Mouse (Mus musculus): ENCODE results near the gene Dot1l. TPM values are rescaled to one million over a fixed set of nuclear protein-coding genes. Genes with fewer than 3 reads are reported as not detected.

The Dot1l gene
- polyA plus RNA-seq, 1 experiment = 55.1 TPM

DNA sequence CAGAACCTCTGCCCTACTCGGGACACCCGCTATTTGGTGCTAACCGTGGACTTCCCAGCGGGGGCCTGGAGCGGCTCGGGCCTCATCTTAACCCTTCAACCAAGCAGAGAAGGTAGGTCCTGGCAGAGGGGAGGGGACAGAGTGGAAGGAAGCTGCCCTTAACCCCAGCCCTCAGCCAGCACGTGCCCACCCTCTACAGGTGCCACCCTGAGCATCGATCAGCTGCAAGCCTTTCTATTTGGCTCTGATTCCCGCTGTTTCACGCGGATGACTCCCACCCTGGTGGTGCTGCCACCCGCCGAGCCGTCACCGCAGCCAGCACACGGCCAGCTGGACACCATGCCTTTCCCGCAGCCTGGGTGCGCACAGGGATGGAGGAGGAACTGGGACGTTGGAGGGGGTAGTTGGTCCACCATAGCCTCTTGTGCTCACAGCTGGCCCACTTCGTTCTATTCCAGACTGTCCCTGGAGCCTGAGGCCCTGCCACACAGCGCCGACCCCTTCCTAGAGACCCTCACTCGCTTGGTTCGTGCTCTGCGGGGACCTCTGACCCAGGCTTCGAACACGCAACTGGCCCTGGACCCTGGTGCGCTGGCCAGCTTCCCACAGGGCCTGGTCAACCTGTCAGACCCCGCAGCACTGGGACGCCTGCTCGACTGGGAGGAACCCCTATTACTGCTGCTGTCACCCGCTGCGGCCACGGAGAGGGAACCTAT is 51.5 kb downstream of the Dot1l start:
- 56% methylated on average over 34 of the region's 34 CpGs for WGBS
- Histone ChIP-seq H3K4me3 (replicated peaks; ENCODE audit: control insufficient read depth, low read depth, low read length) (no peak overlapping the region), H3K27ac (ENCODE audit: control insufficient read depth, insufficient read depth, low read depth, low read length, poor library complexity) (no peak overlapping the region), H3K4me1 (ENCODE audit: control insufficient read depth, insufficient read depth, low read length) (no peaks in the 10 kb centered on the region)
- TF ChIP-seq CTCF (IDR thresholded peaks at IDR 0.05; ENCODE audit: control insufficient read depth, insufficient read depth, low read length) = no peak
- TF ChIP-seq POLR2A (IDR thresholded peaks at IDR 0.05; ENCODE audit: borderline replicate concordance, control insufficient read depth, low read depth, low read length) = no peak

DNA sequence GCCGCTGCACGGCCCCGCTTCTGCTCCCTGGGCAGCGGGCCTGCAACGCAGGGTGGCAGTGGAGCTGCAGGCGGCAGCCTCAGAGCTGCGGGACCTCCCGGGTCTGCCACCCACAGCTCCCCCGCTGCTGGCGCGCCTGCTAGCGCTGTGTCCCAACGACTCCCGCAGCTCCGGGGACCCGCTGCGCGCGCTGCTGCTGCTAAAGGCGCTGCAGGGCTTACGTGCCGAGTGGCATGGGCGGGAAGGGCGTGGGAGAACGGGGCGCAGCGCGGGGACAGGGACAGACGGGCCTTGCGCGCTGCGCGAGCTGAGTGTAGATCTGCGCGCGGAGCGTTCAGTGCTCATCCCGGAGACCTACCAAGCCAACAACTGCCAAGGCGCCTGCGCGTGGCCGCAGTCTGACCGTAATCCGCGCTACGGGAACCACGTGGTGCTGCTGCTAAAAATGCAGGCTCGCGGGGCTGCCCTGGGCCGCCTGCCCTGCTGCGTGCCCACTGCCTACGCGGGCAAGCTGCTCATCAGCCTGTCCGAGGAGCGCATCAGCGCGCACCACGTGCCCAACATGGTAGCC is 52.1 kb downstream of the Dot1l start:
- no peak overlapping the region; the same call in 1 of the 2 replicates for H3K27ac ChIP-seq (ENCODE audit: control insufficient read depth, insufficient read depth, low read depth, low read length, poor library complexity)
- no peaks in the 10 kb centered on the region for H3K4me1 ChIP-seq (ENCODE audit: control insufficient read depth, insufficient read depth, low read length)
- TF ChIP-seq POLR2A (IDR thresholded peaks at IDR 0.05; ENCODE audit: borderline replicate concordance, control insufficient read depth, low read depth, low read length) (no peak; the same call in 1 of the 2 replicates), CTCF (IDR thresholded peaks at IDR 0.05; ENCODE audit: control insufficient read depth, insufficient read depth, low read length) (no peak)
- 2% methylated on average over 58 of the region's 58 CpGs for WGBS
- peak overlapping the region; percentile 15 for H3K4me3 ChIP-seq (replicated peaks; ENCODE audit: control insufficient read depth, low read depth, low read length)

DNA sequence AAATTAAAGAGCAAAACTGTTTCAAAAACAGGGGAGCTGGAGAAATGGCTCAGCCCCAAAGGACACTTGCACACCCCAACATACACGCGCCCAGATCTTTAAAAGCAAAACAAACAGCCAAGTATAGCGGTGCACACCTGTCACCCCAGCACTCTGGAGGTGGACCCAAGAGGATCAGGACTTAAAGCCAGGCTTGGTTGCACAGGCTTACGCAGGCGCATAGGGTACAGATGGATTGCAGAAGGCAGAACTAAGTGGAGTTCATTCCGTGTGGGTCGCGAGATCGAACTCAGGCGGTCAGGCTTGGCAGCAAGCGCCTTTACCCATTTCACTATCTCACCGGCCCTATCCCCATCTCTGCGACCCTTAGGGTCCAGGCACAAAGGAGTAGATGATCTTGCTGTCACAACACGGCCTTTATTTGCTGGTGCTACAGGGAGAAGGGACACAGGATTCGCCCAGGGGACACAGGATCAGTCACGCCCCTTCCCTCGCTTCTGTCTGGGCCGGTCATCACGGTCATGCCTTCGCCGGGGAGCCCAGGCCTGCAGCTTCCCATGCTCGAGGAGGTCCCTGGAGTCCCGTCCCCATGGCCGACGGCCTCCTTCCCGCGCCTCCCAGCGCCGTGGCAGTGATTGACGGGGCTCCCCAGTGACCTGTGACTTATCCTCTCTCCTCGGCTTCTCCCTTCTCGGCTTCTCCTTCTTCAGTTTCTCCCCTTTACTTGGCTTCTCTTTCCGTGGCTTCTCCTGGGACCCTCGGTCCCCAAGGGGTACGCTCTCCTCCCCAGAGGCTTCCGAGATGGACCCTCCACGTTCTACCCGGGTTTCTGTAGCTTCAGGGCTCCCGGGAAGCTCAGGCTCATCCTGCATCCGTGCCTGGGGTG is 53.3 kb downstream of the Dot1l start:
- Histone ChIP-seq H3K4me3 (replicated peaks; ENCODE audit: control insufficient read depth, low read depth, low read length) (no peak overlapping the region), H3K27ac (ENCODE audit: control insufficient read depth, insufficient read depth, low read depth, low read length, poor library complexity) (no peak overlapping the region), H3K4me1 (ENCODE audit: control insufficient read depth, insufficient read depth, low read length) (no peaks in the 10 kb centered on the region)
- TF ChIP-seq POLR2A (IDR thresholded peaks at IDR 0.05; ENCODE audit: borderline replicate concordance, control insufficient read depth, low read depth, low read length) (no peak), CTCF (IDR thresholded peaks at IDR 0.05; ENCODE audit: control insufficient read depth, insufficient read depth, low read length) (no peak)
- WGBS = 24% methylated on average over 40 of the region's 40 CpGs

DNA sequence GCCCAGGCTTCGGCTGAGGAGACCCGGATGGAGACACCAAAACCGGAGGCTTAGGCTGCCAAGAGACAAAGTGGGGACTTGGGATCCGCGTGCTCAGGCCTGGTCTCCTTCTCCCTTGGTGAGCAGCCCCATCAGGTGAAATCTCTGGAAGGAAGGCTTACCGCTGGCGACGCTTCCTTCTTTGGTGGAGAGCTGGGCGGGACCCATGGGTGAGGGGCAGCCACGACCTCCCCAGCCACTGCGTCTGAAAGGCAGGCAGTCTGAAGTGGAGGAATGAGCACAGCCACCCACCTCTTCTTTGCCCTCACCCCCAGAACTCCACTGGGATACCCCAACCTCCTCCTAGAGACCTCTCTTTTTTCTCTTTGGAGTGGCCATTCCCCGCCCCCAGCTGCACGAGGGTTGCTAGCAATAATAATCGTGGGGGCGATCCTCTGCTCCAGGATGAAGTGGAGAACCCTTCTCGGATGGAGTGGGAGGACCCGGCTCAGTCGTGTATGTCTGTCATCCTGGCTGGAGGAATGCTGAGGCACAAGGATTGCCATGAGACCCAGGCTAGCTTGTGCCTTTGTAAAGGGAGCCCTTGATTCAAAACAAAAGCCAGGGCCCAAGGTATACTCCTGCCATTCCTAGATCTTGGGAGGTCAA is 54.1 kb downstream of the Dot1l start:
- WGBS = 14% methylated on average over 18 of the region's 18 CpGs
- Histone ChIP-seq H3K4me1 (ENCODE audit: control insufficient read depth, insufficient read depth, low read length) (no peaks in the 10 kb centered on the region), H3K4me3 (replicated peaks; ENCODE audit: control insufficient read depth, low read depth, low read length) (no peak overlapping the region), H3K27ac (ENCODE audit: control insufficient read depth, insufficient read depth, low read depth, low read length, poor library complexity) (no peak overlapping the region)
- TF ChIP-seq POLR2A (IDR thresholded peaks at IDR 0.05; ENCODE audit: borderline replicate concordance, control insufficient read depth, low read depth, low read length) (no peak), CTCF (IDR thresholded peaks at IDR 0.05; ENCODE audit: control insufficient read depth, insufficient read depth, low read length) (no peak)

DNA sequence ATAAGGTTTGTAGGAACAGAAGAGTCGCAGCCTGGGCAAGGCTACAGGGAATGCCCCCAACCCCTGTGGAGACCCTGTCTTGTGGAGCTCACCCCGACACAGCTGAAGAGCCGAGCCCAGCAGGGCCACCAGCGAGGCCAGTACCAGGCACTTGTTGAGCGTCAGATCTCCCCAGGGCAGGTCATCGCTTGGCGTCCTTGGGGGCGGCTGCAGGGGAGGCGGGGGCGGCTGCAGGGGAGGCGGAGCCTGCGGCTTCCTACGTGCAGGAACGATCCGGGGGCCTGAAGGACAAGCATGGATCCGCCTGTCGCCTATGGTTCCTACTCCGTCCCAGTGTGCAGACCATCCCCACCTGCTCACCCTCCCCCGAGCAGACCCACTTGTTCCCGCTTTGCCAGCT is 55.1 kb downstream of the Dot1l start:
- WGBS = 29% methylated on average over 20 of the region's 20 CpGs
- H3K4me1 ChIP-seq (ENCODE audit: control insufficient read depth, insufficient read depth, low read length) = no peaks in the 10 kb centered on the region
- H3K4me3 ChIP-seq (replicated peaks; ENCODE audit: control insufficient read depth, low read depth, low read length) = no peak overlapping the region
- H3K27ac ChIP-seq (ENCODE audit: control insufficient read depth, insufficient read depth, low read depth, low read length, poor library complexity) = no peak overlapping the region
- TF ChIP-seq CTCF (IDR thresholded peaks at IDR 0.05; ENCODE audit: control insufficient read depth, insufficient read depth, low read length) = no peak
- TF ChIP-seq POLR2A (IDR thresholded peaks at IDR 0.05; ENCODE audit: borderline replicate concordance, control insufficient read depth, low read depth, low read length) = no peak

DNA sequence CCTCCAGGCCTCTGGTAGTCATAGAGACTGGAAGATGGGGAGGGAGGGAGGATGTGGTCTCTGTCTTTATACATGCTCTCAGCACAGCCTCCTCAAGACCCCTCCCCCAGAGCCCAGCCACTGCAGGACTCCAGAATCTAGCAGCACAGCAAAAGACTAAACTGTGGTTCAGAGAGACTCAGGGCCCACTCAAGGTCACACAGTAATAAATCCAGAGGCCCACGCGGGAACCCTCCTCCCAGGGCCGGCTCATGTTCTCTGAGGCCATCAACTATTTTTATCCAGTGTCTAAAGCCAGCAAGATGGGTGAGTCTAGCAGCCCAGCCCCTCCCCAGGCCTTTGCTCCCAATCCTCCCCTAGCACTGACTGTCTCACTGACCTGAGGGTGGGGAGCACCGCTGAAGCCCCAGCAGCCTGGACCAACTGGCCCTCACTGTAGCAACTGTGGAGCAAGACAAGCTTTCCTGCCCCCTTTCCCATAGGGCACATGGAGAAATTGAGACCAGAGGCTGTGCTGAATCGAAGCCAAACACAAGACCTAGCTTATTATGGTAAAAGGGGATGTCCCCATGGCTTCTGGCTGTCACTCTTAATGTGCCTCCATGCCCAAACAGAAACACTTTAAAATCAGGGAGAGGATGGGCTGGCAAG is 57.5 kb downstream of the Dot1l start:
- WGBS = 73% methylated on average over 5 of the region's 5 CpGs
- Histone ChIP-seq H3K27ac (ENCODE audit: control insufficient read depth, insufficient read depth, low read depth, low read length, poor library complexity) (no peak overlapping the region), H3K4me1 (ENCODE audit: control insufficient read depth, insufficient read depth, low read length) (no peaks in the 10 kb centered on the region), H3K4me3 (replicated peaks; ENCODE audit: control insufficient read depth, low read depth, low read length) (no peak overlapping the region)
- TF ChIP-seq CTCF (IDR thresholded peaks at IDR 0.05; ENCODE audit: control insufficient read depth, insufficient read depth, low read length) = no peak
- no peak for TF ChIP-seq POLR2A (IDR thresholded peaks at IDR 0.05; ENCODE audit: borderline replicate concordance, control insufficient read depth, low read depth, low read length)

DNA sequence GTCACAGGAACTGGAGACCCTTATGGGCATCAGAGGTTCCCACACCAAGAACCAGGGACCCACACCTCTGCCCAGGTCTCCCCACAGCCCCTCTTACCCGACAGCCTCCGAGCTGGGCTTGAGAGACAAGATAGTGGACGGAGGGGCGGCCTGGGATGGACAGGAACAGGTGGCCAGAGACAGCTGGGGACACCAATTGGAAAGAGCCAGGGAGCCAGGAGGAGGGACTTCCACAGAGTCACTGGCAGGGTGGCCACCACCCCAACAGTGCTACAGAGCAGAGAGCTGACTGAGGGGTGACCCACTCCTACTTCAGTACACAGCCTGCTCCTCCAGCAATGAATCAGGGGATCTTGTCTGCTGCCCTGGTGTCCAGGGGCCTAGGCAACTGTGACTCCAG is 58.4 kb downstream of the Dot1l start, which contains the start of gene Jsrp1:
Gene Jsrp1, minus strand, starts transcription at position 133 of the 400 bp plus-strand sequence.
- WGBS = 89% methylated on average over 4 of the region's 4 CpGs

More for the DNA sequence above, 58.4 kb downstream of the Dot1l start, which contains the start of gene Jsrp1:
- TF ChIP-seq CTCF (IDR thresholded peaks at IDR 0.05; ENCODE audit: control insufficient read depth, insufficient read depth, low read length) = no peak
- no peak for TF ChIP-seq POLR2A (IDR thresholded peaks at IDR 0.05; ENCODE audit: borderline replicate concordance, control insufficient read depth, low read depth, low read length)
- H3K27ac ChIP-seq (ENCODE audit: control insufficient read depth, insufficient read depth, low read depth, low read length, poor library complexity) = no peak within 1 kb of the TSS
- H3K4me1 ChIP-seq (ENCODE audit: control insufficient read depth, insufficient read depth, low read length) = peaks cover 3% of the 10 kb centered on the region
- H3K4me3 ChIP-seq (replicated peaks; ENCODE audit: control insufficient read depth, low read depth, low read length) = no peak within 1 kb of the TSS

Measured in bone marrow, adult 2 months (tissue).